Mouse (Mus musculus) cerebellum, postnatal 4 days (tissue): ENCODE data around the gene Ccr7.

Experiments used
- DNase-seq, 2 experiments: peaks; one replicate each; pipeline ENCODE4 v3.0.0; 2022; ENCODE audit warnings: low spot score in 2 of 2, mixed read lengths in 1 of 2

Gene Ccr7

DNA sequence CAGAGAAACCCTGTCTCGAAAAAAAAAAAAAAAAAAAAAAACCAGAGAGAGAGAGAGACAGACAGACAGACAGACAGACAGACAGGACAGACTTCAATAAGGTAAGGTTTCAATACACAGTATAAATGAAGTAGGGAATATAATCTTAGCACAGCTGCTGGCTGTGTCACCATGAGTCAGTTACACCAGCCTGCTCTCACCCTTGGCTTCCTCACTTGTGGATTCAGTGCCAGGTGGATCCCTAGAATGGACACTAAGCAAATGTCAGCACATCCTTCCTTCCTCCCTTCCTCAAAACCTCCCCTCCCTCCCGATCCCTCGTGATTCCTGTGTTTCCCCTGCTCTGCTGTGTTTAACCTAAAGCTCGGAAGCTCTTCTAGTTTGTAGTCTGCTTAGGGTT lies 17.5 kb downstream of the Ccr7 start:
- no peak for DNase-seq

DNA sequence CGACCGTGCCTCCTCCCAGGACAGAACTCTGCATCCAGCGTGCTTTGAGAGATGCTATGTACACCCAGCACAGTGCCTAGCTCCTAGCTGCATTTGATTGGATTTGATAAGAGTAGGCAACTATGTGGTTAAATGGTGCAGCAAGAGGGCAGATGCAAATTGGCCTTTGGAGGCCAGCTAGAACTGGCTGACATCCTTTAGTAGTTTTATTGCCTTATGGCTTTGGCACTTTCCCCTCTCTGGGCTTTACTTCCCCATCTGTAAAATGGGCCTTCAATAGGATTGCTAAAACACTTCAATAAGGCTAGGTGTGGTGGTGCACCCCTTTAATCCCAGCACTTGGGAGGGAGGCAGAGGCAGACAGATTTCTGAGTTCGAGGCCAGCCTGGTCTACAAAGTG lies 17.9 kb downstream of the Ccr7 start:
- DNase-seq, result no peak

DNA sequence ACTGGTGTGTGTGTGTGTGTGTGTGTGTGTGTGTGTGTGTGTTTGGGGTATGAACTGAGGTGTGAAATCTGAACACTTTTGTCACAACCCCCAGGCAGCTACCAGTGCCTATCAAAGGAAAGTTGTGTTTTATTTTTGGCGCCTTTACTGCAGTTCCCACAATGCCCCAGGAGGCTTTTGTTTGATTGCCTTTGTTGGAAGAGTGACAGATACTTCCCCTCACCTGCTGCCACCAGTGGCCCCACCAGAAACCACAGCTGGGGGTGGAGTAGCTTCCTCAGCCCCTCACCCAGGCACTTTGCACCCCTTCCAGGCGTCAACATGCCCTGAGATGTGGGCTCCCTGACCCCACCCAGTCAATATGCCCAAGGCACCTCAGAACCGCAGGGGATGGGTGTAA lies 18.5 kb downstream of the Ccr7 start:
- no peak for DNase-seq

DNA sequence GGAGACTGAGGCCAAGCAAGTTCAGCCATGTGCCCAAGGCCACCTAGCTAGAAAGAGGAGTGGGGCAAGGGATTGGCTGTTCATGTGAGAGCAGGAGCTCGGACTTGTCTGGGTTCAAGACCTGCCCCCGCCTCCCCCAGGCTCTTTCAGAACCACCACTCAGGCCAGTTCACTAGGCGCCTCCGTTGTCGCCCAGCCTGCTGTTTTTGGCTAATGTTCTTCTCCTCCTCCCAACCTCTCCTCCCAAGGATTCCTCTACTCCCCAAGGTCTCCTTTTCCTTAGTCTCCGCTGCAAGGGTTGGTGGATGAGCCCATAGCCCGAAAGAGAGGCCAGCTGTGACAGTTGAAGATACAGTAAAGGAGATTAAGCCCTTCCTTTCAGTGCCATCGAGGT lies 19.8 kb downstream of the Ccr7 start:
- no peak for DNase-seq

DNA sequence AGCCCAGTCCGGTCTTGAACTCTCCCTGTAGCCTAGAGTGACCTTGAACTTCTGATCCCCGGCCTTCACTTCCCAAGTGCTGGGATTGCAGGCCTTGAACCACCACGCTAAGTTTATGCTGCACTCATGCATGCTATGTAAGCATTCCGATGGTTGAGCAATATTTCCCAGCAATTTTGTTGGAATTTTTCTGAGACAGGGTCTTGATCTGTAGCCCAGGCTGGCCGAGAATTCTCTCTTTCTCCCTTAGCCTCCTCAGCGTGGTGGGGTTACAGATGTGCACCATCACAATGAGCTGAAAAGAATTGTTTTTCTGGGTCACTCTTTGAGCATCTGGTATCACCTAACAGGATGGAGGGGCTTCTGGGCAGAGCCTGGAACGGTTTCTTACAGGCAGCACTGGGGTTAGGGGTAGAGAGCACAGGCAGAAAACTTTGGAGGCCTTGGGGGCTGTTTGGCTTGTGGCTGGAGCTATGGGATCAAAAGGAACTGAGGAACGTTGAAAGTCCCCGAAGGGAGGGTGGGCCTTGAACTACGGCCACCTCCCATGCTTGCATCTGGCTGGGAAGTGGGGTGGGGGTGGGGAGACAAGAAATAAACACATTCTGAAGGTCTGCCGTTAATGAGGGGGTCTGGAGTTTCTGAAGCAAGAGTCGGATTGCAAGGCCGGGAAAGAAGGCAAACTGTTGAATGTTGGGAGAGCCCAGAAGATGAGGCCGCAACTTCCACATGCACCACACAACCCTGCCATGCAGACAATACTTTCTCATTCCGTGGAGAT lies 20.4 kb downstream of the Ccr7 start:
- DNase-seq, result no peak

DNA sequence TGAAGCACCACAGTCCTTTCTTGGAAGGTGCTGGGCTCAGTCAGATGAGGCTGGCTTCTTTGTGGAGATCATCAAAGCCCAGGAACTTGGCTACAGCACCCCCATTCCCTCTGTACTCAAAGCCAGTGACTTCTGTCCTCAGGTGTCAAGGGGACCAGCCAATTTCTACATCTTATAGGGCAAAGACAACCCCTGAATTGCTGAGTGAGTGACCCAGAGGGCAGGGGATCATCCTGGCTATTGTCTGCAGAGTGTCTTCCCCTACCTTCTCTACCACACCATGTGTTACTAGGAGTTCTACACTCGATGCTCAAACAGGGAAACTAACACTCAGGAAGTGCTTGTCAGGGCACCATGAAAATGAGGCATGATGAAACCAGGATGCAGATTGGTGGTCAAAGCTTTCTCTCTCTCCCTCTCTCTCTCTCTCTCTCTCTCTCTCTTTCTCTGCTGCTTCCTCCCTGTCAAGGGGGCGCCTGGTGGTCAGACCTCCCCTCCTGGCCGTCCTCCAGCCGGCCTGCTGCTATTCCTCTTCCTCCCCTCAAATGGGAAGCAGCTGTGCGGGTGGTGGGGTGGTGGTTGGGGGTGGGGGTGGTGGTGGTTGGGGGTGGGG lies 21.5 kb downstream of the Ccr7 start:
- DNase-seq, result no peak

DNA sequence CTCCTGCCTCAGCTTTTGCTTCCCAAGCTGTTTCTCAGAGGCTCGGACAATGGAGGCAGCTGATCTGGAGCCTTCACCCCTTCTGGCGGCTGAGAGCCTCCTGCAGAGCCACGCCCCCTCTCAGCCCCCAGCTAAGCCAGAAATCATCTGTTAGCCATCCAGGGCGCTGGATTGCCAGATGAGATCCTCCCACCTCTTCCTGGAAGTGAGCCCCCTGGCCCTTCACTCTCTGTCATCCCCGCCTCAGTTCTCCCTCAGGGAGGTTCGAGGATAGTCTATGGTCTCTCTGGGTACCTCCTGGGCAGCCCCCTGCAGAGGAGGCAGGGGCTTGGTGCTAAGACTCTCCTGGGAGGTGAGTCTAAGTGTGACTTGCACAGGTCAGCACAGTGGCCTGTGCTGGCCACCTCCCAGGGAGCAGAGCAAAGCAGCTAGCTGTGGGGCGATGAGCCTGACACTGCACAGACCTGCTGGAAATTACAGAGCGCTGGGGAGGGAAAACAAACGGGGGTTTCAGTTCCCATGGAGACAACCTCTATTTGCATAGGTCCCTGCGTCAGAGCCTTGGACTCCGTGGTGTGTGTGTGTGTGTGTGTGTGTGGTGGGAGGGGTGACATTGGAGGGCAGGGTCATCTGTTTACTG lies 22.7 kb downstream of the Ccr7 start:
- DNase-seq, result no peak

DNA sequence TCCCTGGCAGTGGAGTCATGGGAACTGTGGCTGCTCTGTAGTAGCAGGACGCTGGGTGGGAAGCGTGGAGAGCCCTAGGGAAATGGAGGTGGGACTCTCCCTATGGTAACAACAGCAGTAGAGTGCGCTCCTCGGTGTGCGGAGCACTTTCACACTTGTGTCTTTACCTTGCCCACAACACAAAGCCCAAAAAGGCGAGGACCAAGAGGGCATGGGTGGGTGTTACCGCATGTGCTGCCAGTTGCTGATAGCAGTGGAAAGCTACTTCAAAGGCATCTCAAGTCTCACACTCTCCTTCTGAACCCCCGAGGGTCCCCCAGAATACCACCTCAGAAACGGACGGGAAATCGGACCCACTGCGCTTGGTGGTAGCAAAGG lies 23.4 kb downstream of the Ccr7 start:
- no peak for DNase-seq

DNA sequence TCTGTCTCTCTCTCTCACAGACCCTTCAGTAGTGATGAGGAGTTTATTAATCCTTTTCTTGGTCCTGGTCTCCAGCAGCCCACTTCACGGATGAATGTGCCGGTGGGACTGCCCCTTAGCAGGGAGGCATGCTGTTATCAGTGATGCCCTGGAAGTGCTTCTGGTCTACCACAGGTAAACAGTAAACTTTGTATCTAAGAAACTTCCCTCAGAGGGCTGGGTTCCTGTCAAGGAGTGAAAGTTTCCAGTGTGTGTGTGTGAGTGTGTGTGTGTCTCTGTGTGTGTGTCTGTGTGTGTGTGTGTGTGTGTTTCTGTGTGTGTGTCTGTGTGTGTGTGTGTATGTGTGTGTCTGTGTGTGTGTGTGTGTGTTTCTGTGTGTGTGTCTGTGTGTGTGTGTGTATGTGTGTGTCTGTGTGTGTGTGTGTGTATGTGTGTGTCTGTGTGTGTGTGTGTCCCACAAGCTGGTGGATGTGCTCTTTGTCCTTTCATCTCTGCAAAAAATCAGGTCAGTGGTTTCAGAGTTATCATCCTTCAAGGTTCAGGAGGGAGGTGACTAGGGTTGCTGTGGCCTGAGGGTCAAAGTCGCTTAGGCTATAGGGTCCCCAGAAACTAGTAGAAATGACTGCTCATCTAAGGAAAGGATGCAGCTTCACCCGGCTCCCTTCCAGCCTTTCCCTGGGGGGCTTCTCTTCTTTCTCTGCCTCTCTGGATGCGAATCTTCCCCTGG lies 24.0 kb downstream of the Ccr7 start:
- no peak for DNase-seq

DNA sequence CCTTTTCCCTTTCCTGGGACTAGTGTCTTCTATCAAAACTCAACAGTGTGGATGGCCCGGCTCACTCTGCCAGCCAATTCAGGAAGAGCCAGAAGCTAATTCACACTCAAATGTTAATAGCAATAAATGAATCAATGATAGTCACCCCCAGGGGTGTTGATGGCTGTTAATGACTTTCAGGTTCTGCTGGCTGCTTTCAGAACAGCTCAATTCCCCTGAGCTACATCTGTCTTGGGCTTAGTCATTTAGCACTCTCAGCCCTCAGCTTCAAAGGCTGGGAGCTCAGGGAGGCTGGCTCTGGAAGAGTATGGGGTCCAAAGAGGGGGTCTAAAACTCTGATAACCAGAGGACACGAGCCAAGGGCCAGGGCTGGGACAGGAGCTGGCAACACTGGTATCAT lies 25.6 kb downstream of the Ccr7 start:
- DNase-seq, result no peak

DNA sequence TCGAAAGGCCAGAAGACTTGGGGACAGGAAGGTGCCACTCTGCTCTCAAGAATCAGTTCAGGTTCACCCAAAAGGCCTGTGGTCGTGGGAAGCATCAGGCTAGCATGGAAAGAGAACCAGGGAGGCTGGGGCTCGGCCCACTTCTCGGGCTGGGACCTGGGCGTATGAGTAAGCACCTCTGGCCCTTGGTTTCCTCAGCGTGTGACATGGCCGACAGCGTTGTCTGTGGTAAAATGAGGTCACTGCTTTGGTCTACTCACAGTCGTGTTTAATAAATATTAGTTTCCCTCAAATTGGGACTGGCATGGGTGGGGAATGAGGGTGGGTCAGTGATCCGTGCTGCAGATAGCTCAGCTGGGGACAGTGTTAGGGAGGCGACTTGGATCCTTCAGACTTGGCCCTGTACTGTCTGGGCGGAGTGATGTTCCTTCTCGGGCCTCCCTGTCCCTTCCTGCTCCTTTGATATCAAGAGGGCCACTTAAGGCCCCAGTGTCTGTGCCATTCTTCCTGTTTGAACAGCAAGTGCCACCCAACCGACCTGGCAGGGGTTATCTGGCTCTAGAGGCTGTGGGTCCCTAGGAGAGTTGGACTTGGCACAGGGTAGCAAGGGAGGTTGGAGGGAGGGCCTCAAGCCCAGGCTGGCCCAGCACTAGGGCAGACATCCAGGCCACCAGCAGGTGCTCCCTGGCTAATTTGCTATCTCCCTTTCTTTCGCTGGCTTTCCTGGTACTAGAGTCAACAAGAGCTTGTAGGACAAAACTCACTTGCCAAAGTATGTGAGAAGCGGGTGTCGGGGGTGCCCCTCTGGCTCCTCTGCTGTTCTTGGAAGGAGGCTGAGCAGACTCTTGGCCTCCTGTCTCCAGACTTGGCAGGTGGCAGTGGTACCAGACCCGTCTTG lies 26.8 kb downstream of the Ccr7 start:
- no peak for DNase-seq

DNA sequence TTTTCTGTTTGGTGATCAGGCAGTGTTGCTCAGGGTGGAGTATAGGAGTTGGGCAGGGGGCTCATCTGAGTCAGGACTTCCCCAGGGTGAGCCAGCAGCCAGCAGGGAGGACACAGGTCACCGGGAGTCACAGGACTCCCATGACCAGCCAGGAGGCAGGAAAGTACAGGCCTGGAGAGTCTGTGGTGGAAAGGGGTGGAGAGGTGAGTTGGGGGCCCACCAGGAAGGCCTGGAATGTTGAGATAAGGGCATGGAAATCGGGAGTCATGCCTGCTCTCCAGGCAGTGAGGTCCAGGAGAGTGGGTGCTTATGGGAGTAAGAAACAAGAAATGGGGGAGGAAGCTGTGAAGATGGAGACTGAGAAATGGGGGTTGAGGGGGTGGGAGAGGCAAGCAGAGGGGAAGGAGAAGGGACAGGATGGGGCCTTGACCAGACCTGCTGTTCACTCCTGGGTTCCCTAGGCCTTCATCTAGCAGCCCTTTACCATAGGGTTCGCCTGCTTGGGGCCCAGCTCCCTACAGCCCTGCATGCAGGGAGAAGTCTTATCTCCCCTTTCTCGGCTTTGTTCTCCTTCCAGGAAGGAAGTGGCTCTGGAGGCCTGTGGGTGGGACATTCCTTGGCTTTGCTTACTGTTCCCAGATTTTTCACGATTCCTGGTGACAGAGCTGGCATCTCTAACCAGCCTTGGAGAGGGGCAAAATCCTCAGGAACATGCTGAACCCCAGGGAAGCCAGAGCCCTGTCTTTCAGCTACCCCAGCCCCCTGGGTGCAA lies 28.2 kb downstream of the Ccr7 start:
- DNase-seq, result no peak

DNA sequence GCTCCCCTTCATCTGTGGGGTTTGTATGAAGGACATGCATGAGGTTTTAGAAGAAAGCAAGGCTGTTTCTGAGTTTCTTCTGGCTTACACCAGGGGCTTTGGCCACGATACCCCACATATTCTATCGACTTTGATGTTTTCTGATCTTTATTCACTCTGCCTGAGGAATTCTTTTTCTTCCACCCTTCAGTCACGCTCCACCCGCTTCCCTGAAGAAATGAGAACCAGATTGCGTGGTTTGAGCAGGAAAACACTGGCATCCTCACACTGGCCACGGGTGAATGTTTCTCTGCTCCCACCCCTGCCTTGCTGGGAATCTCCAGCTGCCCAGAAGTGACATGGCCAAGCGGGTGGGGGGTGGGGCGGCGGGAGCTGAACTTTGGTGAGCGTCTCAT lies 30.2 kb downstream of the Ccr7 start:
- DNase-seq, result no peak

DNA sequence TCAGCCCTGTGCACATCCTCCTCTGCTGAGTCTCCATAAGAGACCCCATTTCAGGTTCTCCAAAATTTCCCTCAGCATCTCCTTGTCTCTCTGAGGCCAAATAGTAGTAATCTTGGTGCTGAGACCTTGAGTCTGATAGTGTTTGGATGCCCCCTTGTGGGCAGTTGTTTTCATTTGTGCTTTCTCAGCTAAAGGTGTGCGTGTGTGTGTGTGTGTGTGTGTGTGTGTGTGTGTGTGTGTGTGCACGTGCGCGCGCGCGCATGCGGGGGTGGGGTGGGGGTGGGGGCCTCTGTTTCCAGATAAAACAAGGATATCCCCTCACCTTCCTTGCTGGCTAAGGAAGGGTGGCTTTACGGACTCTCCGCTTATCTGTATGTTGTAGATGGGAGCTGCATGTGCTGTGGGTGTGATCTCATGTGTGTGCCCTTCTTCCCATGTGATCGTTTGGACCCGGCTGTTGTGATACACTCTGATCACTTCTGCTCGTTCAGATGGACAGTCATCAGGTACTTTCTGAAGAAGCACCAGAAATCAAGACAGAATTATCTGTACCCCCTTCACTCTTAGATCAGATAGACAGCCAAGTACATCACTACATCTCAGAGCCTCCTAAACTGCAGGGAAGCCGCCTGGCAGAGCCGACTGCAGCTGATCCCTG lies 30.8 kb downstream of the Ccr7 start:
- DNase-seq, result peak in 1 of 2 experiments; percentile 37

DNA sequence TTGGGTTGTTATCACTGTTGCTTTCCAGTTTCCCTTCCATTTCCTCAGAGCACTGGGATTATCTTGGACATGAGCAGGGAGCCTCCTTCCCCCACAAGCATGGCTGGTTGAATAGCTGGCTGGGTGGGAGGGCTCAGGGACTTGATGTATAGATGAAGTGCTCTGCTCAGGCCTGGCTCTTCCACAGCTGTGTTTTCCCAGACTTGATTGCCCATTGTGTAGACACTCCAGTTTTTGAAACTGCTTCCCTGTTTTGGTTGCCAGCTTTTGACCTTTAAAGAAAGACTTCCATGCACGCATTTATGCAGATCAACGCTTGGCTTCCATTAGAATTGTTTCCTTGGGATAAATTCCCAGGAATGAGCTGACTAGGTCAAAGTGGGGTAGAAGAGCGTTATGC lies 32.2 kb downstream of the Ccr7 start:
- no peak for DNase-seq

DNA sequence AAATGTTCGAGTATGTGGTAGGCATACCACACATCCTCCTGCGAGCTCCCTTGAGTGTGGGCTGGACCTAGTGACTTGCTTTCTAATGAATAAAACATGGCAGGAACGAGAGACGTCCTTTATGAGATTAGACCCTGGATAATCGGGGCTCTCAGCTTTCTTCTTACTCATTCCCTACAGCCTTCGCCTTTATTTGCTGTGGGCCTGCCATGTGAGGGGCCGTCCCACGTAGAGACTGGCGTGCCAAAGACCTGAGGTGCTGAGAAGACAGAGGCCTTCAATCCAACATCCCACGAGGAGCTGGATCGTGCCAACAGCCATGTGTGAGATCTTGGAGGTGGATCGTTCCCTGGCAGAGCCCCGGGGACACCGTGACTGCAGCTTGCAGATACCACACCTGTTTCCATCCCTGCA lies 33.7 kb downstream of the Ccr7 start:
- DNase-seq, result no peak

DNA sequence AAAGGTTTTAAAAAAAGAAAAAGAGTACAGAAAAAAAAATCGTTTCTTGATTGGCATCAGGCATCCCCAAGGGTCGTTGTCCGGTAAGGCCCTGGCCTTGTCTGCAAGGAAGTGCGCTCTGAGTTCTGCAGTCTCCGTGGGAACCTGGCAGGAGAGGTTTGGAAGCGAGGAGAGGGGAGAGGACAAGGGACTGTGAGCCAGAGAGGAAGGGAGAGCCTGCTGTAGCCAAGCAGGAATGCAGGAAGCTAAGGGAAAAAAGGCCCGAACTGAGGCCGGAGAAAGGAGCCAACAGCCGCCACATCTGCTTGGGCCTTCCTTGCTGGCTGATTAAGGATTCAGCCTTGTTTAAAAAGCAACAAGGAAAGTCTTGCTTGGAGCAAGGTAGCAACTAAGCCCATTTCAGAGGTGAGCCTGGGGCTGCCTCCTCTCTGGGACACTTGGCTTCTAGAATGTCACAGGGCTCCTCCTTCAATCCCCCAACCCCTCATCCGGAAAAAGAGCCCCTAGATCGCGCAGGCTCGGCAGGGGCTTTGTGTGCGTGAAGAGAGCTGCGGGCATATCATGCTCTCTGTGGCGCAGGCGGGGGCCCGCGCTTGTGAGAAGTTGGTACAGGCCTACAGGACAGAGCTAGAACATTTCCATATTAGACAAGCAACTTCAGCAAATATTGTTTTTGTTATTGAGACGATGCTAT lies 34.2 kb downstream of the Ccr7 start:
- no peak for DNase-seq

DNA sequence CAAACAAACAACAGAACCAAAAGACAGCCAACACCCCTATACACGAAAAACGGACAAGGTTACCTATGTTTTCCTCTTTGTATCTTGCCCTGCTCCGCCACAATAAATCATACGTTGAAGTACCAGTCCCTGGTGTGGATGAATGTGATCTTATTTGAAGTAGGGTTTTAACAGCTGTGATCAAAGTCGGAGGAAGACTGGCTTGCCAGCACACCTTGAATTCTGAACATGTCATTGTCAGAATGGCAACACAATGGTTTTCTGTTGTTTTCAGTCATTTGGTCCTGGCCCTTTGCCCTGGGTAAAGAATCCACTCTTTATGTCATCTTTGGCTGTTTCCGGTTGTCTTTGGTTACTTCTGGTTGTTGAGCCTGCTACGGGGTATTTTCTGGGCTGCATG lies 35.9 kb downstream of the Ccr7 start:
- no peak for DNase-seq

DNA sequence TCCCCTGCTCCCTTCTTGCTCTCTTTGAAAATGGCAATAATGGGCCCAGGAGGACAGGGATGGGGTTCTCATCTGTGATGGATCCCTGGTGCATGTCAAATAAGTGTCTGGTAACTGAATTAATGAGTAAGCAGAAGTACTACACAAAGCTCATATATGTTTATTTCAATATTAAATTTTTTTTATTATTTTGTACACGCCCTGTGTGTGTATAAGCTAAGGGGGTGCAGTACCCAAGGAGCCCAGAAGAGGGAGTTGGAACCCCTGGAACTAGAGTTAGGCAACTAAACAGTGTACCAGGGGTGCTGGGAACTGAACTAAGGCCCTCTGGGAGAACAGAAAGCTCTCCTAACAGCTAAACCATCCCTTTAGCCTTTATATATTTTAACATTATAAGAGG lies 36.5 kb downstream of the Ccr7 start:
- no peak for DNase-seq

DNA sequence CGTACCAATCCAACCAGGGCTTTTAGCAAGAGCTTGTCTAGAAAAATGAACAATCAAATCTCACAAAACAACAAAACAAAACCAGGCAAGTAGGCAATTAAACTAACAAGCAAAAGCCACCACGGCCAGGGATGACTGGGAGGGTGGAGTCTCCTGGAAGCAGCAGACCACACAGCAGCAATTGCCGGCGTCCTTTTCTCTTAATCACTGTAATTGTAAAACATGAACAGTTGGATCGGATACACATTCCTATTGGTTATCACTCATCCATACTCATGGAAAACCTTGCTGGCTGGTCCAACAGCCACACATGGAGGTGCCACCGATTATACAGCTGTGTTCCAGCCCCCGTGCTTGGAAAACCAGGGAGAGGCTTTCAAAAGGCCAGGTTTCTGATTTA lies 37.0 kb downstream of the Ccr7 start:
- DNase-seq, result no peak
